Comparison of ENCODE assay signal across 12 mouse cellular contexts in genomic region chr10:10307384-10307783, GRCm38 (mm10).
A peak's percentile ranks its signal among the peaks of the same experiment; 100 is the strongest.
DNase-seq lines count a peak whose midpoint lies in the region; ATAC-seq lines count a peak whose summit lies in the region.
"Had no signal": no experiment of that assay in that cellular context is flagged by ENCODE, and none has a peak within 500 bp of the region (broad histone marks: within the 10 kb centered on the region; RNA-seq: fewer than 3 reads in every experiment).

No protein-coding gene starts in this region.

- H3K4me1 ChIP-seq in heart, embryonic 10.5 days: no peaks in the 10 kb centered on the region
- H3K4me1 ChIP-seq in forebrain, embryonic 15.5 days: no peaks in the 10 kb centered on the region
- H3K4me1 ChIP-seq: neural tube, embryonic 13.5 days had no signal

- no peak overlapping the region for H3K9ac ChIP-seq in forebrain, embryonic 15.5 days (replicated peaks)
- H3K9ac ChIP-seq: neural tube, embryonic 13.5 days had no signal

- H3K4me2 ChIP-seq in forebrain, embryonic 15.5 days (replicated peaks): no peak overlapping the region
- H3K4me2 ChIP-seq: neural tube, embryonic 13.5 days had no signal

- no peak overlapping the region for H3K27ac ChIP-seq in heart, embryonic 10.5 days
- no peak overlapping the region for H3K27ac ChIP-seq in forebrain, embryonic 15.5 days (replicated peaks)
- H3K27ac ChIP-seq: neural tube, embryonic 13.5 days had no signal

- H3K9me3 ChIP-seq in heart, embryonic 10.5 days: no peaks in the 10 kb centered on the region
- H3K9me3 ChIP-seq in forebrain, embryonic 15.5 days: no peaks in the 10 kb centered on the region
- H3K9me3 ChIP-seq: neural tube, embryonic 13.5 days had no signal

- H3K36me3 ChIP-seq in heart, embryonic 10.5 days: no peaks in the 10 kb centered on the region
- no peaks in the 10 kb centered on the region for H3K36me3 ChIP-seq in forebrain, embryonic 15.5 days
- H3K36me3 ChIP-seq: neural tube, embryonic 13.5 days had no signal

- WGBS in heart, embryonic 10.5 days: 72% methylated on average over 5 of the region's 5 CpGs
- 92% methylated on average over 5 of the region's 5 CpGs for WGBS in forebrain, embryonic 15.5 days

- peak; percentile 82 for ATAC-seq in common myeloid progenitor, adult 5-6 weeks (replicated peaks; ENCODE audit: low read depth, poor library complexity, severe bottlenecking)
- no peak for ATAC-seq in forebrain, embryonic 15.5 days (replicated peaks)

- no peak overlapping the region for H3K4me3 ChIP-seq in heart, embryonic 10.5 days
- no peak overlapping the region for H3K4me3 ChIP-seq in forebrain, embryonic 15.5 days
- H3K4me3 ChIP-seq: neural tube, embryonic 13.5 days had no signal

- no peaks in the 10 kb centered on the region for H3K27me3 ChIP-seq in heart, embryonic 10.5 days (ENCODE audit: insufficient read depth, poor library complexity, severe bottlenecking)
- H3K27me3 ChIP-seq in forebrain, embryonic 15.5 days: no peaks in the 10 kb centered on the region
- H3K27me3 ChIP-seq: neural tube, embryonic 13.5 days had no signal

- DNase-seq in heart, postnatal 4 days: peak; percentile 19
- no peak for DNase-seq in heart, embryonic 10.5 days (ENCODE audit: low spot score)
- peak; percentile 94 for DNase-seq in 416B (ENCODE audit: low read depth)
- DNase-seq in lung, postnatal 14 days: peak; percentile 21
- DNase-seq in layer of hippocampus, postnatal 10 days (ENCODE audit: low spot score in 2 of 2): no peak
- no peak for DNase-seq in left cerebral cortex, adult 18-20 months (ENCODE audit: low spot score in 2 of 2)
- DNase-seq: gastrocnemius, postnatal 10 days; right cerebral cortex, postnatal 4 days; thymus, adult 18-20 months had no signal

Comparison
In these comparisons a context has a peak if more than half of its experiments do, and no peak if none do; other contexts are left out.
1. DNase-seq: peak in heart, postnatal 4 days (single experiment), 416B (single experiment) and lung, postnatal 14 days (single experiment); none in heart, embryonic 10.5 days (single experiment), layer of hippocampus, postnatal 10 days (0 of 2) and left cerebral cortex, adult 18-20 months (0 of 2).